Mouse (Mus musculus) ES-Bruce4 (cell line): ENCODE results near the gene Hs3st3b1. TPM values are rescaled to one million over a fixed set of nuclear protein-coding genes. Genes with fewer than 3 reads are reported as not detected.

ENCODE experiments used
- H3K27ac ChIP-seq: 2 replicates; pipeline ENCODE4 v1.5.1; 2012; ENCODE audit warnings: low read length, inconsistent platforms; ENCODE audit not compliant: insufficient read depth
- H3K27me3 ChIP-seq: 2 replicates; pipeline ENCODE4 v1.6.1; 2012; ENCODE audit warnings: mild to moderate bottlenecking, low read length, inconsistent platforms; ENCODE audit not compliant: control insufficient read depth, poor library complexity, insufficient read depth, severe bottlenecking
- H3K36me3 ChIP-seq: 2 replicates; pipeline ENCODE4 v1.6.1; 2012; ENCODE audit warnings: inconsistent platforms, mild to moderate bottlenecking, low read length, moderate library complexity; ENCODE audit not compliant: control insufficient read depth, poor library complexity, insufficient read depth, severe bottlenecking
- H3K4me1 ChIP-seq: one replicate; pipeline ENCODE4 v1.8.1; 2011; ENCODE audit warnings: low read length; ENCODE audit not compliant: control insufficient read depth, insufficient read depth
- H3K4me3 ChIP-seq: 2 replicates; pipeline ENCODE4 v1.5.1; 2011; ENCODE audit warnings: low read depth, mild to moderate bottlenecking, low read length
- H3K9ac ChIP-seq: 2 replicates; pipeline ENCODE4 v1.6.1; 2012; ENCODE audit warnings: low read depth, mild to moderate bottlenecking, inconsistent platforms; ENCODE audit not compliant: poor library complexity, severe bottlenecking
- H3K9me3 ChIP-seq: replicated peaks from 2 replicates; pipeline ENCODE4 v1.6.1; 2012; ENCODE audit warnings: mild to moderate bottlenecking, low read length, inconsistent platforms; ENCODE audit not compliant: control insufficient read depth, poor library complexity, insufficient read depth, severe bottlenecking
- CTCF ChIP-seq: IDR thresholded peaks from one replicate; pipeline ENCODE4 v1.8.1; 2011; ENCODE audit warnings: low read depth, low read length
- EP300 ChIP-seq: IDR thresholded peaks from 2 replicates; pipeline ENCODE4 v1.6.1; 2011; ENCODE audit warnings: low read depth, low read length; ENCODE audit not compliant: insufficient read depth
- POLR2A ChIP-seq: IDR thresholded peaks from one replicate; pipeline ENCODE4 v1.8.1; 2011; ENCODE audit warnings: low read length; ENCODE audit not compliant: insufficient read depth
- polyA plus RNA-seq: library from polyadenylated mRNA; stranded (reverse); fragments of >200 nt; gene quantifications from 2 replicates; pipeline ENCODE4 v1.2.4, GENCODE M21; 2011; ENCODE audit warnings: low read depth; ENCODE audit not compliant: missing spikeins, insufficient read depth, insufficient read length

Gene Hs3st3b1
- polyA plus RNA-seq, 1 experiment = 8.4 TPM

GRCm38 (mm10) chr11:63914388-63914787, 7.7 kb downstream of the Hs3st3b1 start:
- Histone ChIP-seq H3K27ac (no peak overlapping the region), H3K4me1 (peaks cover 2% of the 10 kb centered on the region), H3K4me3 (peak overlapping the region; percentile 35), H3K9ac (peak overlapping the region; percentile 41; the same call in 1 of the 2 replicates), H3K27me3 (peaks cover 5% of the 10 kb centered on the region), H3K9me3 (no peaks in the 10 kb centered on the region), H3K36me3 (no peaks in the 10 kb centered on the region)
- no peak for TF ChIP-seq CTCF
- no peak for TF ChIP-seq POLR2A
- TF ChIP-seq EP300 = no peak

- H3K9ac ChIP-seq = 0 out of 2 replicates have a peak overlapping the region, but pooled peaks have one; percentile 9
- H3K36me3 ChIP-seq = no peaks in the 10 kb centered on the region
- H3K9me3 ChIP-seq = no peaks in the 10 kb centered on the region
- H3K27me3 ChIP-seq = 0 out of 2 replicates have a peak, but pooled peaks cover under 1% of the 10 kb centered on the region
- H3K4me1 ChIP-seq = peaks cover 2% of the 10 kb centered on the region
- no peak overlapping the region; the same call in 1 of the 2 replicates for H3K4me3 ChIP-seq
- TF ChIP-seq CTCF = no peak
- TF ChIP-seq EP300 = no peak
- no peak for TF ChIP-seq POLR2A
- H3K27ac ChIP-seq = no peak overlapping the region
Measured at GRCm38 (mm10) chr11:63913936-63914335, 8.2 kb downstream of the Hs3st3b1 start.

GRCm38 (mm10) chr11:63911001-63911400, 11.1 kb downstream of the Hs3st3b1 start:
- H3K27me3 ChIP-seq = no peaks in the 10 kb centered on the region
- no peak overlapping the region for H3K27ac ChIP-seq
- H3K9me3 ChIP-seq = no peaks in the 10 kb centered on the region
- H3K4me3 ChIP-seq = no peak overlapping the region
- peaks cover 2% of the 10 kb centered on the region for H3K4me1 ChIP-seq
- no peak for TF ChIP-seq CTCF
- no peak for TF ChIP-seq POLR2A
- TF ChIP-seq EP300 = no peak
- H3K36me3 ChIP-seq = no peaks in the 10 kb centered on the region
- H3K9ac ChIP-seq = no peak overlapping the region

- H3K9me3 ChIP-seq = no peaks in the 10 kb centered on the region
- no peak for TF ChIP-seq POLR2A
- TF ChIP-seq CTCF = no peak
- TF ChIP-seq EP300 = no peak
- H3K4me1 ChIP-seq = peaks cover 1% of the 10 kb centered on the region
- no peak overlapping the region for H3K27ac ChIP-seq
- H3K27me3 ChIP-seq = no peaks in the 10 kb centered on the region
- no peak overlapping the region for H3K9ac ChIP-seq
- no peak overlapping the region for H3K4me3 ChIP-seq
- no peaks in the 10 kb centered on the region for H3K36me3 ChIP-seq
Measured at GRCm38 (mm10) chr11:63909961-63910360, 12.1 kb downstream of the Hs3st3b1 start.

GRCm38 (mm10) chr11:63908500-63908899, 13.6 kb downstream of the Hs3st3b1 start:
- H3K27me3 ChIP-seq = no peaks in the 10 kb centered on the region
- no peak overlapping the region for H3K27ac ChIP-seq
- peaks cover 1% of the 10 kb centered on the region for H3K4me1 ChIP-seq
- TF ChIP-seq EP300 (no peak), CTCF (no peak), POLR2A (no peak)
- H3K4me3 ChIP-seq = no peak overlapping the region
- H3K9ac ChIP-seq = no peak overlapping the region
- no peaks in the 10 kb centered on the region for H3K9me3 ChIP-seq
- no peaks in the 10 kb centered on the region for H3K36me3 ChIP-seq

GRCm38 (mm10) chr11:63906552-63907353, 15.3 kb downstream of the Hs3st3b1 start:
- TF ChIP-seq EP300 = no peak
- TF ChIP-seq CTCF = no peak
- TF ChIP-seq POLR2A = no peak
- Histone ChIP-seq H3K9me3 (no peaks in the 10 kb centered on the region), H3K27ac (no peak overlapping the region), H3K27me3 (no peaks in the 10 kb centered on the region), H3K36me3 (no peaks in the 10 kb centered on the region), H3K9ac (no peak overlapping the region), H3K4me3 (no peak overlapping the region), H3K4me1 (peaks cover 3% of the 10 kb centered on the region)
